Mouse (Mus musculus) splenic B cell, adult 2 months (primary cell): Measurements from ENCODE around the gene Sord.
"Not testable (repeated sequence)": the region's sequence is repeated elsewhere in the genome, so short reads cannot be mapped to it uniquely, and the experiment has no call there.

ENCODE experiments used
- DNase-seq: peaks from one replicate; pipeline ENCODE4 v3.0.0-alpha.2; 2011; ENCODE audit warnings: low read depth, low spot score
- H3K27me3 ChIP-seq: 2 replicates; pipeline ENCODE4 v1.6.1; 2012; ENCODE audit warnings: mild to moderate bottlenecking, low read length, moderate library complexity, mixed read lengths; ENCODE audit not compliant: control insufficient read depth, poor library complexity, insufficient read depth, severe bottlenecking
- H3K36me3 ChIP-seq: 2 replicates; pipeline ENCODE4 v1.6.1; 2012; ENCODE audit warnings: mild to moderate bottlenecking, low read length, moderate library complexity, mixed read lengths; ENCODE audit not compliant: control insufficient read depth, poor library complexity, insufficient read depth, severe bottlenecking

The Sord gene

GRCm38 (mm10) chr2:122234611-122235288 lies at the start of gene Sord:
TSS of gene Sord (plus strand) at chr2:122234749.
- DNase-seq, result peak; percentile 65
- H3K27me3 ChIP-seq, result no peaks in the 10 kb centered on the region
- no peaks in the 10 kb centered on the region for H3K36me3 ChIP-seq

- H3K36me3 ChIP-seq, result no peaks in the 10 kb centered on the region
- no peak for DNase-seq
Observed at GRCm38 (mm10) chr2:122185086-122185485, 49.5 kb upstream of the Sord start.

DNA sequence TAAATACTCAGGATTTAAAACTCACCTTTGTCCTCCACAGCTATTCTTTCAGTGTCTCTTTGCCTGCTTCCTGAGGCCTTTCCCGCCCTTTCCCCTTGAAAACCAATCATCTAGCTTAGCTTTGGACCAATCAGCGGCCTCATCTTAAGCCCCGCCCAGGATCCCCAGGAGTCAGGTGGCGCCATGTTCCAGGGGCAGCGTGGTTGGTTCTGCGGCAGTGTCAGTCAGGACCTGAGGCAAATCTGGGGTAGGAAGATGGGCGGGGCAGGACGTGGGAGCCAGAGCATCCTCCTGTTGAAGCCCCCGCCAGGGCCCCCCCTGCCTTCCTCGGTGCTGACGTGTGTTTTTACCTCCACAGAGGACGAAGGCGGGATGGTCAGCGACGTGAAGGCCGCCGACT lies 48.4 kb upstream of the Sord start, which contains the start of the genes Patl2 and Terb2:
Gene Patl2 (minus strand): TSS at position 84 of the 400 bp plus-strand sequence.
Gene Terb2 (plus strand): TSS at position 167 of the 400 bp plus-strand sequence.
- H3K36me3 ChIP-seq, result no peaks in the 10 kb centered on the region
- H3K27me3 ChIP-seq, result no peaks in the 10 kb centered on the region
- no peak for DNase-seq

More at GRCm38 (mm10) chr2:122185086-122185485, 49.5 kb upstream of the Sord start:
- H3K27me3 ChIP-seq, result no peaks in the 10 kb centered on the region

GRCm38 (mm10) chr2:122186751-122187150 lies 47.8 kb upstream of the Sord start:
- Histone ChIP-seq H3K27me3 (no peaks in the 10 kb centered on the region), H3K36me3 (no peaks in the 10 kb centered on the region)
- DNase-seq, result no peak

DNA sequence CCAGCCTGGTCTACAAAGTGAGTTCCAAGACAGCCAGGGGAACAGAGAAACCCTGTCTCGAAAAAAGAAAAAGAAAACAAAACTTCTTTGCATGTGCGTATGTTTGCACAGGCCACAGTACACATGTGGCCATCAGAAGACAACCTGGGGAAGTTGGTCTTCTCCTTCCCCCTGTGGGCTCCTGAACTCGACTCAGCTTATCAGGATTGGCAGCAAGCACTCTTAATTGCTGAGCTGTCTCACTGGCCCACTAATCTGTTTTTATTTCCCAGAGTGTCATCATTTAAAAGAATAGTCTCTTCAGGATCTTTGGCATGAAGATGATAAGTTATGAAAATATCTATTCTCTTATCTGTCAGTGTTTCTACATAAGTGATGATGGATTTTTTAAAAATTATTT lies 42.7 kb upstream of the Sord start:
- Histone ChIP-seq H3K36me3 (no peaks in the 10 kb centered on the region), H3K27me3 (no peaks in the 10 kb centered on the region)
- DNase-seq, result no peak

GRCm38 (mm10) chr2:122194509-122194929 lies 40.0 kb upstream of the Sord start:
- no peaks in the 10 kb centered on the region for H3K27me3 ChIP-seq
- peak; percentile 55 for DNase-seq
- H3K36me3 ChIP-seq, result no peaks in the 10 kb centered on the region

- Histone ChIP-seq H3K27me3 (no peaks in the 10 kb centered on the region), H3K36me3 (no peaks in the 10 kb centered on the region)
- no peak for DNase-seq
Observed at GRCm38 (mm10) chr2:122201501-122201900, 33.0 kb upstream of the Sord start.

DNA sequence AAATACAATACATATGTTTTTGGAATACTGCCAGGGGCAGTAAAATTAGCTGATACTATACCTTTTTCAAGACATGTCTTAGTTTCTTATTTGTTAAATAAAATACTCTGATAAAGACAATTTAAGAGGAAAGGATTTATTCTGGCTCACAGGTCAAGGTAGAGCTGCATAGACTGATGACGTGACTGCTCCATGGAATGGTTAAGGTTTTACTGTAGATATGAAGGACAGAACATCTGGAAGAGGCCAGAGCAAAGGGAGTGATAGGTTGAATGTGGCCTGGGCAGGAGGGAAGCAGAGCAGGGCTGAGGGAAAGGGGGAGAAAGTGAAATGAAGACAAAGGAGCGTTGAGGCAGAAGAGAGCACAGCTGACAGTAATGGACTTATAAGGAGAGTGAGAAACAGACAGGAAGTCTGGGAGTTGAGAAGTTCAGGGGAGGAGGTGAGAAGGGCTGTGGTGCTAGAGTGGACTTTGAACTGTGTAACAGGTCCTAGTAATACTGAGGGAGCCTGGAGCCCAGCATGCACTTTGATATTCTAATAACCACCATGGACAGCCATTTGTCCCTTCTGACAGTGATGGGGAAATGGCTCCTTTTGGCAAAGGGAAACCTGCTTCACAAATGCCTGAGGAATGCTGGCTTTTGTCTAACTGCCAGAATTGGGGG lies 28.0 kb upstream of the Sord start:
- no peaks in the 10 kb centered on the region for H3K27me3 ChIP-seq
- no peaks in the 10 kb centered on the region for H3K36me3 ChIP-seq
- no peak for DNase-seq

DNA sequence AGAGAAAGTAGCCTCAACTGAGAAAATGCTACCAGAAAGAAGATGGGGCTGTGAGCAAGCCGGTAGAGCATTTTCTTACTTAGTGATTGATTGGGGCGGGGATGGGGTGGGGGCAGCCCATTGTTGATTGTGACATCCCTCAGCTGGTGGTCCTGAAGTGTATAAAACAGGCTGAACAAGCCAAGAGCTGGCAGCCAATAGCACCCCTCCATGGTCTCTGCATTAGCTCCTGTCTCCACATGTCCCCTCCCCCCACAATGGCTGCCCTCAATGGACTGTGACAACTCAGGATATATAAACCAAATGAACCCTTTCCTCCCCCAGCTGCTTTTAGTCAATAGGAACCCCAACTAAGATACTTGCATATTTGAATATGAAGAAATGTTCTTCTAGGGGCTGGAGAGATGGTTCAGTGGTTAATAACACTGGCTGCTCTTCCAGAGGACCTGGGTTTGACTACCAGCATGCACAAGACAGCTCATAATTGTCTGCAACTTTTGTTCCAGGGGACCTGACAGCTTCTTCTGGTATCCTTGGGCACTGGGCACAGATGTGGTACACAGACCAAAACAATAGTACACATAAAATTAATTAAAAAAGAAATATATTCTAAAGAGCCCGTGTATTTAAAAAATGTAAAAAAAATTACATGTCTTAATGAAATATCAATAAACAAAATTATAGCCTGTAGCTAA lies 23.9 kb upstream of the Sord start:
- DNase-seq, result no peak
- H3K27me3 ChIP-seq, result no peaks in the 10 kb centered on the region
- H3K36me3 ChIP-seq, result no peaks in the 10 kb centered on the region

GRCm38 (mm10) chr2:122217075-122217474 lies 17.5 kb upstream of the Sord start:
- DNase-seq, result not testable (repeated sequence)

DNA sequence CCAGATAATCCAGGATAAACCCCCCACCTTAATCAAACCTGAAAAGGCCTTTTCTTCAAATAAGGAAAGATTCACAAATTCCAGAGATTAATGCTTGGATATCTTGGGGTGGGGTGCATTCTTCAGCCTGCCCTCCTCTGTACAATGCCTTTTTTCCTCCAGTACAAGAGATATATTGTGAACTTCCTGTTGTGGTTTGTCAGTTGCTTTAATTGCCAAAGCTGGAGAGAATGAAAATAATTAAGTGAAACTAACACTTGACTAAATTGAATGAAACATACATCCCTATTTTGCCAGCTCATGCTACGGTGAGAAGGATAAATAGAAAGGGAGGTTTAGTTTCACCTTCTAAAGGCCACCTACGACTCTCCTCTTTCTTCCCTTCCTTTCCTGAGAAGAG lies 16.3 kb upstream of the Sord start:
- no peak for DNase-seq
- no peaks in the 10 kb centered on the region for H3K27me3 ChIP-seq
- no peaks in the 10 kb centered on the region for H3K36me3 ChIP-seq

More at GRCm38 (mm10) chr2:122217075-122217474, 17.5 kb upstream of the Sord start:
- H3K27me3 ChIP-seq, H3K36me3 ChIP-seq: not testable (repeated sequence)

DNA sequence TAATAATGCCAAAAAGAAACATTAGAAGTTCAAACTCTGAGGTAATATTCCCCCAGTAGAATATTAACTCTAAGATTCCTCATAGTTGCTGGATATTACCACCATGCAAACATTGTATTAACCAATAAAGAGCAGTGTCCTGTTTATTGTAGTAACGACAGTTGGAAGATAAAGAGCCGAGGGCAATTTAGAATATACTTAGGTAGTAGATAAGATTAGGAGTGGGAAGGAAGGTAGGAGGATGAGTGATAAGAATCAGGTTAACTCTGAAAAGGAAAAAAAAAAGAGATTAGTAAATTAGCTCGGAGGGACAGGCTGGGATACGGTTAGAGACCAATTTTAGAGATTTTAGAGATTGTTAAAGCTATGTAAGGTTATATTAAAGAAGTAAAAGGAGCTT lies 13.2 kb upstream of the Sord start:
- no peaks in the 10 kb centered on the region for H3K36me3 ChIP-seq
- no peaks in the 10 kb centered on the region for H3K27me3 ChIP-seq
- no peak for DNase-seq

DNA sequence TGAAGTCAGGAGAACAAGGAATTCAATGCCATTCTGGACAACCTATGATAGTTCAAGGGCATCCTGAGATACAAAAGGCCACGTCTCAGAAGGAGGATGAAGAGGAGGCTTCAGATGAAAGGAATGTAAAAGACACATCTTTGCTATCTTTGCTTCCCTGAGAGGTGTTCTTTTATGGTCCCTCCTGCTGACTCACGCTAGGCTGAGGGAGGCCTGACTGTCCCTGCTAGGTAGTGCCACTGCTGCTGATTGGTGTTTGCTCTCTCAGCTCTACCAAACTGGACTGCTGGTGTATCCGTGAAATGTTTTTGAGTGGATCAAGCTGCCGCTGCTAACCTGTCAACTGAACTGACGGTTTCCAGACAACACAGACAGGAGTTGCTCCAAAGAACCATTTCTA lies 12.8 kb upstream of the Sord start:
- Histone ChIP-seq H3K27me3 (no peaks in the 10 kb centered on the region), H3K36me3 (no peaks in the 10 kb centered on the region)
- no peak for DNase-seq

DNA sequence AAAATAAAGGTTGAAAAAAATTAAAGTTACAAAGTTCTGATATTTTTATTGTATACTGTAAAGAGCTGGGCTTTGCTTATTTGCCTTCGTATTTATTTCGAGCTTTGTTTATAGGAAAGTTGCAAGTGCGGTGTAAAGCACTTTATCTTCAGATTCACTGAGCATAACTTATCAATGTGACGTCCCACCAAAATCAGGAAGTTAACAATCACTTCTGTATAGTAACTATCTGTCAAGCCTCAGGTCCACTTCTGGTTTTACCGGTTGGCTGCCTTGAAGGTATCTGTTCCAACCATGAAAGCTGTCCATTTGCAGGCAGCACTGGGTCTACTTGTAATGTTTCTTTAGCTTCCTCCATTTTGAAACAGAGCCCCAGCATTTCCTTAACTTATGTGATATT lies 12.3 kb upstream of the Sord start:
- peak; percentile 51 for DNase-seq
- no peaks in the 10 kb centered on the region for H3K36me3 ChIP-seq
- H3K27me3 ChIP-seq, result no peaks in the 10 kb centered on the region

- H3K27me3 ChIP-seq, result no peaks in the 10 kb centered on the region
- DNase-seq, result no peak
- no peaks in the 10 kb centered on the region for H3K36me3 ChIP-seq
Observed at GRCm38 (mm10) chr2:122223654-122224053, 10.9 kb upstream of the Sord start.
